Mouse (Mus musculus) embryo, embryonic 10.5 days (tissue): ENCODE data around the gene Kcnn1.
"Not testable (repeated sequence)": the region's sequence is repeated elsewhere in the genome, so short reads cannot be mapped to it uniquely, and the experiment has no call there.

ENCODE experiments used
- DNase-seq: peaks from one replicate; pipeline ENCODE4 v3.0.0-alpha.2; 2015; ENCODE audit warnings: low spot score

The Kcnn1 gene

GRCm38 (mm10) chr8:70842484-70842883 is 20.6 kb downstream of the Kcnn1 start:
- DNase-seq = no peak

DNA sequence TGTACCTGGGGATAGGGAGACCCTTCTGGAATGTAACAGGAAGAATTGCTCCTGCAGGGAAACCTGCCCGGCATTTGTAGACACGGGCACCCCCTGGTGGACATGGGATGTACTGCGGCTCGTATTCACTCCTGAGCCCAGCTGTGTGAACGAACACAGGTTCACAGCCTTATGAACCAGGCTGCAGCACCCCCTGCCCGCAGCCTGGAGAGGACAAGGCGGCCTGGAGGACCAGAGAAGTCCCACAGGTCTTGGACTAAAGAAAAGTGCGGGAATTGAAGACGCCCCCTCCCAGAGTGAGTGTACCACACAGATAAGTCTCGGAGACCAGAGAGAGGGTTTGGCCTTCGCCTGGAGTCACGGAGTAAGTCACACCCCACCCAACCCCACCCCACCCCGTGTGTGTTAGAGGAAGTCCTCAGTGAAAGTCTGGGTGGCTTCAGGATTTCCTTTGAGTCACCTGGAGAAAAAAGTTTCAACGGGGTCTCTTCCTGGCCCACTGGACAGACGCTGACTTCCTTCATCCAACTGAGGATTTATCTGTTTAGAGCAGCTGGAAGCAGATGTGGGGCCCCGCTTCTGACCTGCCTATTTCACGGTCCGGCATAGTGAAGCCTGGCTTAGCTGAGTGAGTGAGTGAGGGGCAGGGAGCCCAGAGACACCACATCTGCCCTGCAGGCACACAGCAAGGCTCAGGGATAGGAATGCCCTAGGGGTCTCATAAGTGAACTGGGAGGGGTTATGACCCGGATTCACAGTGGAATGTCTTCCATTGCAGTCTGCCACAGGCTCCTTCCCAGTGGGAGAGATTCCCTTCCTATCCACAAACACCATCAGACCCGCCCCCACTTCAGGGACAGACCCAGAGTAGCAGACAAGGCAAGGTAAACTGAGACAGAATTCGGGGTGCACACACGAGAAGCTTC is 21.6 kb downstream of the Kcnn1 start:
- peak; percentile 94 for DNase-seq

- DNase-seq = no peak
Observed at GRCm38 (mm10) chr8:70840590-70840989, 22.5 kb downstream of the Kcnn1 start.

DNA sequence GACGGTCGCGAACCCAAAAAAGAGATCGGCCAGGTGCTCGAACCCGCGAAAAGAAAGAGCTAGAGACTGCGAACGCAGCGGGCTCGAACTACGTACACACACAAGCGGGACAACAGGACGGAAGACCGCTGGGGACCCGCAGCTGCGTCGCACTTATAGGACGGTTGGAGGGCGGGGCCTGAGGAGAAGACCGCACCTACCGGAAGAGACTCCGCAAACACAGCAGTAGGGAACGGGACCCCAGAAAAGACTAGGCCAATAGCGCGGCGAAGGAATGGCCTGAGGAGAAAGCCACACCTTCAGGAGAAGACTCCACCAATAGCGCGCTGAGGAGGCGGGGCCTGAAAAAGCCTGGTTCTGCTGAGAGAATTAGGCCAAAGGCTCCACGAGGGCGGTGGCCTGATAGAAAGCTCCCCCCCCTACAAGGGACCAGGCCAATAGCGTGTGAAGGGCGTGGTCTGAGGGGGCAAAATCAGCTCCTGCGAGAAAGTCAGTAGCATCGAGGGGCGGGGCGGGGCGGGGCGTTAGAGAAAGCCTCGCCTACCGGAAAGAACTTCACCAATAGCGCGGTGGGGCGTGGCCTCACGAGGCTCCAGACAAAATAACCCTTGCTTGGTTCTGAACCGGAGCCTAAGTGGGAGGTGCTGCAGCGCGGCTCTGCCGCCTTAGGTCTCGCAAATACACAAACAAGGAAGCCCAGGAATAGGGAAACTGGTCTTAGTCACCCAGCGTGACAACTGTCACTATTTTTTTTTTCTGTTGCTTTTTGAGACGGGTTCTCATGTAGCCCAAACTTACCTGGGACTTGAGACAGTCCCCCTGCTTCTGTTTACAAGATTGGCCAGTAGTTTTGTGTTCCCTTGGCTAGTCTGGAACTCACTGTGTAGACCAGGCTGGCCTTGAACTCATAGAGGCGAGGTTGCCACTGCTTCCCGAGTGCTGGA is 23.4 kb downstream of the Kcnn1 start, which contains the start of gene Arrdc2:
TSS of gene Arrdc2 (minus strand) at position 313 of the 944 bp plus-strand sequence.
- DNase-seq = peak; percentile 100

DNA sequence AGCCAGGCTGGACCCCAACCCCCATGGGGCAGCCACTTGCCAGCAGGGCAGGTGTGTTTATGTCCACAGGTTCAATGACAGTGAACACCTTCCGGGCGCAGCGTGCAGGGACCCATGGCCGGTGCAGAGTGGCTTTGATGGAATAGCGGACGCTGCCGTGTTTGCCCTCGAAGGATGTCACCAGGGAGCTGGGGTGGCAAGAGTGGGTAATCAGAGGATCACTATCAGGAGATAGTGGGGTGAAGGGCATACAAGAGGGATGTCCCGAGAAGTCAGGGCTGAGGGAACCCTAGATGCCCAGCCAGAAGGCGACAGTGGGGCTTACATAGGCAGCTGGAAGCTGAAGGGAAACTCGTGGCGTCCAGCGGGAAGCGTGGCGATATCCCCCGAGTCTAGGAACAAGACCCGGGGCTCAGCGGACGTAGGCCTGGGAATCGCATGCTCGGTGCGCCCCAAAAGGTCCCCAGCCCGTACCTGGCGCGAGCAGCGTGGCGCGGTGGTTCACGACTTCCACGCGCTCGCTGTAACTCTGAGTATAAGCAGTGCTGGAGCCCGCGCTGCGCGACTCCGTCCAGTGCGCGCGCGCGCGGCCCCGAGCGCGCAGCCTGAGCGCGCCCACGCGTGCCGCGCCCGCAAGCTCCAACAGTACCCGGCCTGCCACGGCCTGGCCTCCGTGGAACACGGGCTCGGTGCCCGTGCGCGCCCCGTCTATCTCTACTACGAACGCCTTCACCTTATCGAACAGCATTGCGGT is 24.2 kb downstream of the Kcnn1 start:
- DNase-seq = no peak

- DNase-seq = no peak
Observed at GRCm38 (mm10) chr8:70836666-70837065, 26.4 kb downstream of the Kcnn1 start.

DNA sequence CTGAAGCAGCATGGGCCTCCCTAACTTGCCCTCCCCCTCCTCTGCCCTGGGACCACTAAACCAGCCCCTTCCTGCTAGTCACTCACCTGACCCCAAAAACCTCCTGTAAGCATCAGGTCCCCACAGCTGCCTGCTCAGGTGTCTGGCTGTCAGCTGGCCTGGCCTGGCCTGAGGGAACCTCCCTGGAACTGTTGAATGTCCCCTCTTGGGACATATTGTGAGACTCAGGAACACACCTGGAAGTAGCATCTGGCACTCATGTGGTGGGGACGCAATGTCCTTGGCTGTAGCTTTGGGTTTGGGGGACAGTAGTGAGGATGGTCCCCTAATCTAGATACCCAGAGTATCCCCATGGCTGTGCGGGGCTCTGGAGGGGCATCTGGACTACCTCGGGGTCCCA is 29.0 kb downstream of the Kcnn1 start:
- no peak for DNase-seq

DNA sequence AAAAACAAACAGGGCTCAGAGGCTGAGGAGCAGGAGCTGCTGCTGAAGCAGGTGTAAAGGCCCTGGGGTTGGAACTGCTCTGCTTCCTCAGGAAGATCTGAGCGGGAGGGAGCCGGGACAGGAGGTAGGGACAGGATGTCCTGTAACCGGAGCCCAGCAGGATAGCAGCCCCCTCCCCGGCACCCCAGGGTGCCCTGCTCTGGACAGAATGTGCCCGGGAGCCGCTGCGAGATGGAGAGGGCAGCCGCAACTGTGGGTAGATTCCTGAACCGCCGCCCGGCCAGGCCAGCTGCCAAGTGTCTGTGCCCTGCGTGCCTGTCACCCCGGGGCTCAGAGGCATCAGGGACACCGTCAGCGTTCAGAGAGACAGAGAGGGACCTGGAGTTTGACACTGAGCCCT is 29.5 kb downstream of the Kcnn1 start:
- no peak for DNase-seq

DNA sequence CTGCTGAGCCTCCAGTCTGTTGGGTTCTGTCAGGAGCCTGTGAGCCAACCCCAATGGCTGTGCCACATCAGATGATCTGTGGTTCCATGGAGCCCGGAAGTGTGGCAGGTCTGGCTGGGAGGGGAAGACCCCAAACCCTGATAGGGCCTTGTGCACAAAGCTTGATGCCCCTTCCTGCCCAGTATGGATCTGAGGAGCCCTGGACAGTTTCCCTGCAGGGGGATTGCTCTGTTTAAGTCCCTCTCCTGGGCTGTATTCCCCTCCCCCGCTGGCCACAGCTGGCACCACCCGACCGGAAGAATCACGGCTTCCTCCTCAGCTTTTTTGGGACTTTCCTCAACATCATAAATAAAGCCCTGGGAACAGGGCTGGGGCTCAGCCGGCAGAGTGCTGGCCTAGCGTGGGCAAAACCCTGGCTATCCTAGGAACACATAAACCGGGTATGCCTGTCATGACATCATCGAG is 30.0 kb downstream of the Kcnn1 start:
- no peak for DNase-seq

DNA sequence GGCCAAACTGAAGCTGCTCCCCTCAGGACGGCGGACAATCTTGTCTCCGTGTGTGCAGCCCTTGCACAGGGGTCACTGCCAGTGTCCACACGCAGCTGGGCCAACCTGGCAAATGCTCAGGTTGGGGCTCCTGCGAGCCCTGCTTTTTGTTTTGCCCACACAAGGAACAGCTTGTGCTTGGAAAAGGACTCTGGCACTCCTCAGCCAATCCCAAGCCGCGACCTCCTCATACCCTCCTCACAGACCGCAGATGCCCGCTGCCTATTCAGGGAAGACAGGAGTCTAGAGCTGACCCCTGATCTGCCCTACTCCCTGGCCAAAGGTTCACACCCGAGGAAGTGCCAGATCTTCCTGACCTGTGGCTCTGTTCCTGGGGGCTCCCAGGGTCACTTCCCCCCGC is 30.7 kb downstream of the Kcnn1 start:
- DNase-seq = no peak

DNA sequence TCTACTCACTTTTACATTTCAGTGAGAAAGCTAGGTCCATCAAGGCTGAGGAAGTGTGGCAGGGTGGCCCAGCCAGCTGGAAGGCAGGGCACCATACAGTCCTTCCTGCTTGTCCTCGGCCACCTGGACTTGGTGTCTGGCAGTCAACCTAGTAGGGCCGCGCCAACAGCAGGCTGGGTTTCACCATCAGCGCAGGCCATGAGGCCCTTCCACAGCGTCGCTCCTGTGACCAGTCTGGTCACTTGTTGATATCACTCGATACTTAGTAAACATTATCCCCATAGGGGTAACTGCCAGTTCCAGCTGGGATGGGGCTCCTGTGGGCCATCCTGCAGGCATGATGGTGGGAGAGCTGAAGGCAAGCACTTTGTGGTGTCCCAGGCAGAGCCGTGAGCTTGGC is 31.5 kb downstream of the Kcnn1 start:
- no peak for DNase-seq

DNA sequence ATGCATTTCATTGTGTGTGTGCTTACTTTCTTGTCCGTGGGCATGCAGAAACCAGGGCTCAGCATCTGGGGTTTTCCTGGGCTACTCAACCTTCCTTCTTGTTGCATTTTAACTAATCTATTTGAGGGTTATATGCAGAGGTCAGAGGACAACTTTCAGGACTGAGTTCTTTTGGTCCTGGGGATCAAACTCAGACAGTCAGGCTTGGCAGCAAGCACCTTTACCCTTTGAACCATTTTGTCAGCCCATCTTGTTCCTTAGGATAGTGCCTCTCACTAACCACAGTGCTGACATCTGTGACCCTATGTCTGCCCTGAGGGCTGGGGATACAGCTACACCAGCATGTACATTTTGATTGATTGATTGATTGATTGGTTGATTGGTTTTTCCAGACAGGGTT is 35.3 kb downstream of the Kcnn1 start:
- DNase-seq = no peak

GRCm38 (mm10) chr8:70827010-70827409 is 36.0 kb downstream of the Kcnn1 start:
- no peak for DNase-seq

GRCm38 (mm10) chr8:70825816-70826215 is 37.2 kb downstream of the Kcnn1 start:
- no peak for DNase-seq

GRCm38 (mm10) chr8:70823802-70824201 is 39.3 kb downstream of the Kcnn1 start:
- DNase-seq = no peak

DNA sequence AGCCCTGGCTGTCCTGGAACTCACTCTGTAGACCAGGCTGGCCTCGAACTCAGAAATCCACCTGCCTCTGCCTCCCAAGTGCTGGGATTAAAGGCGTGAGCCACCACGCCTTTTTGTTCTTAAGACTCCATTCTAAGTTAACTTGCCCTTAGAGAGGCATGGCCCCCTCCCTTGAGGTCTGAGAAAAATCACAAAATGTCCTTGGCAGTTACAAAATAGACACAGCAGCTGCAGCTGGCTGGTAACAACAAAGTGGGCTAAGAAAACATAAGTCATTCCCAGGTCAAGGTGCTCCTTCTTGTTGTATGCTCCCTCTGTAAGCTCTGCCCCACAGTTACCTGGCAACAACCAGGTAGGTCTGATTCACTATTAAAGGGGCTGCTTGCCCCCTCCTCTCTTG is 40.5 kb downstream of the Kcnn1 start:
- DNase-seq = not testable (repeated sequence)

GRCm38 (mm10) chr8:70821992-70822391 is 41.1 kb downstream of the Kcnn1 start:
- DNase-seq = no peak

DNA sequence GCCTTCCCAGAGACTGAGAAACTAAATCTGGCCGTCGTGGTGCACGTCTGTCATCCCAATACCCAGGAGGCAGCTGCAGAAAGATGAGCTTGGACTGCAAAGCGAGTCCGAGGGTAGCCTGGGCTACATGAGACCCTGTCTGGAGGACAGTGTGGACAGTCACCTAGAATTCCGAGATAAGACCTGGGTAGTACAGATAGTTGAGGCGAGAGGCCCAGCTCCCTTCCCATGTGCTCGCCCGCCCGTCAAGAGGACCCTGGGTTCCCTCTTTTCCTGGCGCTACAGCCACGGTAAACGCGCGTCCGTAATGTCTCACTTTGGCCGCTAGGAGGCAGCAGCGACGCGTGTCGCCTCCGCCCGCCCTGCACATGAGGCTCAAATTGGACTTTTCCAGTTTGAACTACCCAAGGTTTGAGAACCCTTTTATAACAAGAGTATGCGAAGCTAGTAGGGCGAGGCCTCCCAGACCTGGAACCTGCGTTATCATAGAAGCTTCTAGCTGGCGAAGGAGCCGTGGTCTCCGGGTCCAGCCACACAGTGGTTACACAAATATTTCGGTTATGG is 41.6 kb downstream of the Kcnn1 start:
- DNase-seq = peak; percentile 88

DNA sequence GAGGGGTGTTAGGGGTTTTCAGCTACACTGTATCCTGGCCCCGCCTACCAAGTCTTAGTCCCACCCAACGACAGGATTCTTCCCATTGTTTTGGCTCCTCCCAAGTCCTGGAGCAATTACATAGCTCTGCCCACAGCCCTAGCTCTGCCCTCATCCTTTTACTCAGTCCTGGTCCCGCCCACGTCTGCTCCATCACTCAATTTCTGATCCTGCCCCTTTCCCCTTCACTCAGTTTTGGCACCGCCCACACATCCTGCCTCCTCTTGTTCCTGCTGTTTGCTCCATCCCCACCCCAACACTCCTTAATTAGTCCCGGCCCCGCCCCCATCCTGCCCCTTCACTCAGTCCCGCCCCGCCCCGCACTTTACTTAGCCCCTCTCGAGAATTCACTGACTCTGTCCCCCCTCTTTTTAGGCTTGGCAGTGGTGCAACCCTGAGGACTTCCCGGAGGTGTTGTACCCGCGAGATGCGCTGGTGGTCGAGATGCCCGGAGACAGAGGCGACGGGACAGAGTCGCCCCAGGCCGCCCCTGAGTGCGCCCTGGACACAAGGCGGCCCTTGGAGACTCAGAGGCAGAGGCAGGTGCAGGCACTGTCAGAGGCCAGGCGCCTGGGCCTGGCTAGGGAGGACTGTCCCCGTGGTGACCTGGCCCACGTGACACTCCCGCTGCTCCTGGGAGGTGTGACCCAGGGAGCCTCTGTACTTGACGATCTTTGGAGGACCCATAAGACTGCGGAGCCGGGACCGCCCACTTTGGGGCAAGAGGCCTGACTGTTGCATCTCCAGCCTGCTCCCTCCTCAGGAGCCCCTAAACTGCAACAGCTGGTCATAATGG is 42.7 kb downstream of the Kcnn1 start:
- peak; percentile 87 for DNase-seq

- no peak for DNase-seq
Observed at GRCm38 (mm10) chr8:70816679-70817078, 46.4 kb downstream of the Kcnn1 start.

- no peak for DNase-seq
Observed at GRCm38 (mm10) chr8:70812885-70813284, 50.2 kb downstream of the Kcnn1 start.
